Mouse (Mus musculus) lung, embryonic 16.5 days (tissue): ENCODE data around the gene Pigm. TPM values are rescaled to one million over a fixed set of nuclear protein-coding genes. Genes with fewer than 3 reads are reported as not detected.

Experiments used
- ATAC-seq: fragments of 200-750 bp; cut with Nextera tagmentation; 2 replicates; pipeline ENCODE4 v1.8.0; 2017; ENCODE audit warnings: low read depth, mild to moderate bottlenecking, moderate library complexity
- H3K27ac ChIP-seq: fragments of 300-500 bp; sonication (generic); 2 replicates; pipeline ENCODE4 v1.5.1; 2014; ENCODE audit warnings: mild to moderate bottlenecking, control low read depth, low read length
- H3K27me3 ChIP-seq: fragments of 300-500 bp; sonication (generic); 2 replicates; pipeline ENCODE4 v1.6.1; 2014; ENCODE audit warnings: low read depth, low read length, mixed read lengths; ENCODE audit not compliant: control insufficient read depth, insufficient read depth
- H3K36me3 ChIP-seq: fragments of 300-500 bp; sonication (generic); 2 replicates; pipeline ENCODE4 v1.6.1; 2014; ENCODE audit warnings: low read length; ENCODE audit not compliant: control insufficient read depth, insufficient read depth
- H3K4me1 ChIP-seq: fragments of 300-500 bp; sonication (generic); replicated peaks from 2 replicates; pipeline ENCODE4 v1.6.1; 2014; ENCODE audit warnings: low read length, mixed read lengths; ENCODE audit not compliant: control insufficient read depth, insufficient read depth
- H3K4me2 ChIP-seq: fragments of 300-500 bp; sonication (generic); 2 replicates; pipeline ENCODE4 v1.6.1; 2014; ENCODE audit warnings: low read depth, low read length, control low read depth
- H3K4me3 ChIP-seq: fragments of 300-500 bp; sonication (generic); 2 replicates; pipeline ENCODE4 v1.5.1; 2014; ENCODE audit warnings: mild to moderate bottlenecking, low read length, control low read depth
- H3K9ac ChIP-seq: fragments of 300-500 bp; sonication (generic); 2 replicates; pipeline ENCODE4 v1.6.1; 2014; ENCODE audit warnings: low read length, control low read depth
- H3K9me3 ChIP-seq: fragments of 300-500 bp; sonication (generic); 2 replicates; pipeline ENCODE4 v1.6.1; 2016; ENCODE audit warnings: low read length; ENCODE audit not compliant: control insufficient read depth
- WGBS: fragments of 180-500 bp; shearing (Covaris S2); extraction: QIAGEN DNeasy Blood & Tissue Kit; methylation state at CpG from one replicate; pipeline ENCODE4 v1.1.7; 2014; 5-methylcytosine and 5-hydroxymethylcytosine counted together
- polyA plus RNA-seq: library from polyadenylated mRNA; unstranded; fragments of >200 nt; fragmentation: Nextera tagmentation; extraction: Ambion mirVana; gene quantifications from 2 replicates; pipeline ENCODE4 v1.2.1, GENCODE M21; 2015

The Pigm gene
- polyA plus RNA-seq, 1 experiment from 2014 or later: 6.2 TPM

DNA sequence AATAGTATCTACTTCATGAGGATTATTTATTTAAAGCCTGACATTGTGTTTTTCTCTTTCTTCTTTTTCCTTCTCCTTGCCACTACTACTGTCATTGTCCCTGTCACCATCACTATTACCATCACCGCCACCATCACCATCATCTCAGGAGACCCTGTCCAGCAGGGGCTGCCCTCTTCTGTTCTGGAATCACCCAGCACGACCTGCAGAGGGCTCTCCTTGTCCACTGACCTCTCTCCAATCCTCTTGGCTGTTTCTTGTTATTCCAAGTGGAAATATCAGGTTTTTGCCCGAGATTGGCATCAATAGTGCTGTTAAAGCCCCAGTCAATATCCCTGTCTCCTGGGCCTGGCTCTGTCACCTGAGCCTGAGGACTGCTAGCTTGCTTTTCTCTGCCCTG is 42.8 kb upstream of the Pigm start:
- 17% methylated on average over 3 of the region's 3 CpGs for WGBS
- ATAC-seq: no peak
- Histone ChIP-seq H3K27ac (no peak overlapping the region), H3K36me3 (no peaks in the 10 kb centered on the region), H3K9ac (no peak overlapping the region), H3K4me3 (no peak overlapping the region), H3K4me1 (no peaks in the 10 kb centered on the region), H3K4me2 (no peak overlapping the region), H3K27me3 (peaks cover 16% of the 10 kb centered on the region), H3K9me3 (no peaks in the 10 kb centered on the region)

DNA sequence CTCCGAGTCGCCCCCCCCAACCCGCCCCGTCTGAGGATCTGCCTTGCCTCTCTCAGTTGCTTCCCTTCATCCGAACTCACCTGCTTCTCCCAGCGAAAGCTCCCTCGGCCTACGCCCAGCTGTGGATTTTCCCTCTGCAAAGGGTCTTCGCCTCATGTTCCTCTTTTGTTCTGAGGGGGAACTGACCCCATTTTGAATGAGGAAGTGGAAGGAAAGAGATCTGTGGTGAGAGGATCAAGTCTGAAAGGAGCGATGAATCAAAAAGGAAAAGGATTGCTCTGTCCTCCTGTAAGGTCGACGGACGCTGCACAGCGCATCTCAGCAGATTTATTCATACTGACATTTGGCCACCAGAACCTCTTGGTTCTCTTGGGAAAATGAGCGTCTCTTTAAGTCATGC is 40.5 kb upstream of the Pigm start:
- H3K9ac ChIP-seq: no peak overlapping the region
- no peaks in the 10 kb centered on the region for H3K36me3 ChIP-seq
- no peak overlapping the region for H3K4me3 ChIP-seq
- H3K4me1 ChIP-seq: peaks cover 6% of the 10 kb centered on the region
- peaks cover 9% of the 10 kb centered on the region for H3K27me3 ChIP-seq
- 68% methylated on average over 15 of the region's 15 CpGs for WGBS
- no peak for ATAC-seq
- H3K9me3 ChIP-seq: no peaks in the 10 kb centered on the region
- H3K27ac ChIP-seq: no peak overlapping the region
- no peak overlapping the region for H3K4me2 ChIP-seq

DNA sequence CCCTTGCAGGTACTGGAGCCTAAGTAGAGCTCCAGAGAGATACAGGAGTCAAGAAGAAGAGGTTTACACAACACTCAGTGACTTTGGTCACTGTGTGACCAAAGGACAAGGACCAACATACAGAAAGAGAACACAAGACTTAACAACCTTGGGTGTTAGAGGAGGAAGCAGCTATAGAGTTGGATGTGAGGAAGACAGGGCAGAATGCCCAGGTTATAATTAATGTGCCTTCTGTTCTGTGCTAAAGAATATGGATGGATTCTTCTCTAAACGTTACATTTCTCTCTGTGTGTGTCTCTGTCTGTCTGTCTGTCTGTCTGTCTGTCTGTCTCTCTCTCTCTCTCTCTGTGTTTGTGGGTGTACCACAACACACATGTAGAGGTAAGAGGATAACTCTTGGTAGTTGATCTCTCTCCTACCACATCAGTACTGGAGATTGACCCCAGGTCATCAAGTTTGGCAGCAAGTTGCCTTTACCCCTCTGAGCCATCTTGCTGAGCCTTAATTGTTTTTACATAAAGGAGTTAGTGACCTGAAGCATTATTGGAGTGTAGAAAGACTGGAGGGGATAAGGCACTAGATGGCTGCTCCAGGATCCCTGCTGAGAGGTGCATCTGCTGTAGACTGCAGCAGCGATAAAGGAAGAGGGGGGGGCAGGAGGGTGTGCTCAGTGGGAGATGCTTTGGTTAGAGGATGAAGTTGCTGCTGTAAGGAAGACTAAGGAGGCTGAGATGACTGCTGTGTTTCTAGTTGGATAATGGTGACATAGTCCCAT is 38.7 kb upstream of the Pigm start:
- Histone ChIP-seq H3K4me3 (no peak overlapping the region), H3K4me2 (no peak overlapping the region), H3K36me3 (no peaks in the 10 kb centered on the region), H3K27me3 (peaks cover 21% of the 10 kb centered on the region), H3K9ac (no peak overlapping the region), H3K27ac (no peak overlapping the region), H3K9me3 (no peaks in the 10 kb centered on the region), H3K4me1 (peaks cover 11% of the 10 kb centered on the region)
- 31% methylated on average over 2 of the region's 2 CpGs for WGBS
- ATAC-seq: no peak

DNA sequence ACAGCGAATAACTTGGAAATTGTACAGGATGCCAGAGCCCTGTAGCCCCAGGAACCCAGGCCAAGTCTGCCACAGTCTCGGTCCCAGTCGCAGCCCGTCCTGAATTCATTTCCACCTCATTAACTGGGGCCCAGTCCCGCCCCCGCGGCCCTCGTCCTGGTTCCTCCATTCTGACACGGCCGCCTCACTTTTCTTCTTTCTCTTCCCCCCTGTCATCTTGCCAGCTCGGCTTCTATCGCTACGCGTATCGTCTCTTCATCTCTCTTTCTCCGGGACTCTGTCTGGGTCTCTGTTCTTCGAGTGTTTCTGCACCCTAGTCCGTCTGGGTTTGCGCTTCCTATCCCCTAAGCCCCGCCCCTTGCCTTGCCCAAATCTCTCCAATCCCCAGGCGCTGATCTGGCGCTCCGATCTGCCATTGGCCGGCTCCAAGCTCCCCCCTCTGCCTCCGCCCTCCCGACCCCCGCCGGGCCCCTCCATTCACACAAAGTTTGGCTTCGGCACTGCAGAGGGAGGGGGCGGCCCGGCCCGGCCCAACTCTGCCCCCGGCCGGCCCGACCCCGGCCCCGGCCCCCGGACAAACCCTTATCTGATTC is 35.5 kb upstream of the Pigm start, which contains the start of gene Kcnj10:
Kcnj10 (plus strand) TSS at position 482 of the 593 bp plus-strand sequence.
- Histone ChIP-seq H3K27me3 (peaks cover 20% of the 10 kb centered on the region), H3K4me3 (peak within 1 kb of the TSS; percentile 56), H3K9ac (peak within 1 kb of the TSS; percentile 46), H3K4me2 (peak within 1 kb of the TSS; percentile 80), H3K27ac (no peak within 1 kb of the TSS), H3K9me3 (no peaks in the 10 kb centered on the region), H3K36me3 (no peaks in the 10 kb centered on the region), H3K4me1 (peaks cover 15% of the 10 kb centered on the region)
- ATAC-seq: peak; percentile 91
- WGBS: 1% methylated on average over 37 of the region's 38 CpGs

DNA sequence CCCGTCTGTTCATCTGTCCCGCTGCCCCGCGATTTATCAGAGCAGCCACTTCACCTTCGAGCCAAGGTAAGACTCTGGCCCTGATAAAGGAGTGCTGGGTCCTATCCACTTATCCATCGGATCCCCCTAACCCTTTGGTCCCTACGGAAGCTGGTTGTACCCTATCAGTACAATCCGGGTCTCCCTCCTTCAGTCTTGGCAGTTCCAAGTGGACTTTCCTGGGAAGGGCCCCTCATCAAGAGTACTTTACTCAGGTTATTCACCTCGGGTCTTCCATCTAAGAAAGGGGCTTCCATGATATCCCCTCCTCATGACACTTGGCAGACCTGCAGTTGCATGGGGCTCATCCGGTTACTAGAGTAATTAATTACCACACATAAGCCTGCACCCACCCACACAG is 35.0 kb upstream of the Pigm start:
- Histone ChIP-seq H3K9ac (peak overlapping the region; percentile 46), H3K27me3 (peaks cover 20% of the 10 kb centered on the region)

DNA sequence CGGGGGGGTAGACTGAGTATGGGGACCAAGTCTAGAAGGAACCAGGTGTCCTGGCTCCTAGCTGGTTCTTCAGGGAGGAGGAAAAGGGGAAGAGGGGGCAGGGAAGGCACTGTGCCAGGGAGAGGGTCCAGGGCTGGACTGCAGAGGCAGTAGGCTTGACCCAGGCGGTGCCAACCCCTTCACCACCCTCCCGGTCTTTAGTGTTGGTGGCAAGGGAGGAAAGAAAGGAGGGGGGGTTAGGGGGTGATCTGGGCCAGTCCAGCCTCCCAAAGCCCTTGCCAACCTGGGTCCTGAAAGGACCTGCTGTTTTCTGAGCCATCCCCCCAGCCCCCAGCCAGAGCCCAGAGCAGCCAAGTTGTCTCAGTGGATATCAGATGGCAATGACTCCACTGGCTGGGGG is 33.6 kb upstream of the Pigm start:
- Histone ChIP-seq H3K27me3 (peaks cover 20% of the 10 kb centered on the region), H3K27ac (no peak overlapping the region), H3K4me2 (no peak overlapping the region), H3K9me3 (no peaks in the 10 kb centered on the region), H3K36me3 (no peaks in the 10 kb centered on the region), H3K9ac (no peak overlapping the region), H3K4me3 (no peak overlapping the region), H3K4me1 (peaks cover 15% of the 10 kb centered on the region)
- ATAC-seq: no peak
- WGBS: 93% methylated on average over 3 of the region's 3 CpGs

More for the DNA sequence above, 35.0 kb upstream of the Pigm start:
- Histone ChIP-seq H3K4me2 (peak overlapping the region; percentile 80), H3K36me3 (no peaks in the 10 kb centered on the region), H3K9me3 (no peaks in the 10 kb centered on the region), H3K4me1 (peaks cover 15% of the 10 kb centered on the region), H3K4me3 (peak overlapping the region; percentile 56), H3K27ac (no peak overlapping the region)
- WGBS: 9% methylated on average over 10 of the region's 10 CpGs
- no peak; the same call in 1 of the 2 replicates for ATAC-seq

DNA sequence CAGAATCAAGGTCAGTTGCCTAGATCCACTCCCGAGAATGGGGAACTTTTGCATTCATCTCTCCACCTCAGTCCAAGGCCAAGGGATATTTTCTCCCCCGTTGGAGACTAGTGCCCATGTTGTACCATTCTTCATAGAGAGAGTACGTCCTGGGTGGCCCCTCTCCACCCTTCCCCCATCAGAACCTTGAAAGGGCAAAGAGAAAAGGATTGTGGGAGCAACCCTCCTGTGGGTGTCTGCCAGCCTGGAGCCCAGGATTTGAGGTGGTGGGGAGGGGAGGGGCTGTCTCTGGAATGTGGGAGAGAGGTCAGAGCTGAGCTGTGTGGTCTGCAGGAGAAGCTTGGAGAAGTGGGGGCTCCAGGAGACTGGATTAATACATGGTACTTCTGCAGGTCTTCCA is 32.4 kb upstream of the Pigm start:
- Histone ChIP-seq H3K4me3 (no peak overlapping the region), H3K9ac (no peak overlapping the region), H3K27ac (no peak overlapping the region), H3K4me2 (no peak overlapping the region), H3K4me1 (peaks cover 15% of the 10 kb centered on the region), H3K36me3 (no peaks in the 10 kb centered on the region), H3K27me3 (peaks cover 20% of the 10 kb centered on the region), H3K9me3 (no peaks in the 10 kb centered on the region)
- 36% methylated on average over 3 of the region's 3 CpGs for WGBS
- no peak for ATAC-seq

DNA sequence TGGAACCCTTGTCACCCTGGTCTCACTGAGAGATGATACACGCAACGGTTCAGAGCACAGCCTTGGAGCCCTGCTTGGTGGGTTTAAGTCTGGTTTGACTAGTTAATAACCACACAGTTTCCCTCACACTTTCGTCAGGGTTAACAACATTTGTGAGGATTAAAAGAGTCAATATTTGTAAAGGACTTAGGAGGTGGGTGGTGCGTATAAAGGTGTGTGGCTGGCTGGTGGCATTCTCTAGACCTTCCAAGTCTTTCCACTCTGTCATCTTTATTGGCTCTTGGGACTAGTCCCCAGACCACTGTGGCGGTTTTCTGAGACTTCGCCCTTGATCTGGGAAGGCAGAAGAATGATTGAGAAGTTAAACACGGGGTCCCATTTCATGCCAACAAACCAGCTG is 31.5 kb upstream of the Pigm start:
- Histone ChIP-seq H3K4me2 (no peak overlapping the region), H3K27ac (peak overlapping the region; percentile 63), H3K4me3 (no peak overlapping the region), H3K27me3 (peaks cover 20% of the 10 kb centered on the region), H3K9me3 (no peaks in the 10 kb centered on the region), H3K36me3 (no peaks in the 10 kb centered on the region), H3K4me1 (peaks cover 17% of the 10 kb centered on the region), H3K9ac (no peak overlapping the region)
- 48% methylated on average over 7 of the region's 7 CpGs for WGBS
- peak; percentile 45 for ATAC-seq

DNA sequence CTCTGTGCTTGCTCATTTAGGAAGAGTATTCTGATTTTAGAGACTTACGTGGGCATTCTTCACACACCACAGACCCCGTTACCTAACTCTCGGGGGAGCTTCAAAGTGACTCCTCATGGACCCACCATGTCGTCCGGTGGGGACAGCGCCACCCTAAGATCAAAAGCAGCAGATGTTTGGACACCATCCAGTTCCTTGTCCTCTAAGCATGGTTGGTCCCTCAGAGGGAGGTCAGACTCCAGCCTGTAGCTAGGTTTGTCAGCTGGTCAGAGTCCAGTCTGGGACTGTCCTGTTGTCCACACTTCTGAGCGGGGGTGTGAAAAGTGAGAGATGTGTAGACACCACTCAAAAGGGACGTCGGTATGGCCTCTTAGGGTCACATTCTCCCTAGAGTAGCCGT is 29.6 kb upstream of the Pigm start:
- 68% methylated on average over 10 of the region's 10 CpGs for WGBS
- peaks cover 6% of the 10 kb centered on the region for H3K27me3 ChIP-seq

More for the DNA sequence above, 29.6 kb upstream of the Pigm start:
- Histone ChIP-seq H3K36me3 (no peaks in the 10 kb centered on the region), H3K9ac (no peak overlapping the region), H3K4me2 (no peak overlapping the region), H3K4me3 (no peak overlapping the region), H3K27ac (no peak overlapping the region), H3K4me1 (peaks cover 13% of the 10 kb centered on the region), H3K9me3 (no peaks in the 10 kb centered on the region)
- no peak for ATAC-seq
